13 mouse cellular contexts compared by ENCODE assay signal in genomic region chr13:32660294-32660693, GRCm38 (mm10).
A peak's percentile ranks its signal among the peaks of the same experiment; 100 is the strongest.
DNase-seq lines count a peak whose midpoint lies in the region; ATAC-seq and TF ChIP-seq lines count a peak whose summit lies in the region.
"Had no signal": no experiment of that assay in that cellular context is flagged by ENCODE, and none has a peak within 500 bp of the region (broad histone marks: within the 10 kb centered on the region; RNA-seq: fewer than 3 reads in every experiment).

No protein-coding gene starts in this region.

- no peak for DNase-seq in liver, postnatal 0 days
- DNase-seq in liver, embryonic 11.5 days (ENCODE audit: low spot score), result no peak
- DNase-seq in embryonic facial prominence, embryonic 10.5 days (ENCODE audit: low spot score), result no peak
- DNase-seq in splenic B cell, adult 2 months (ENCODE audit: low read depth, low spot score), result peak; percentile 20
- DNase-seq in cerebellum, adult 11-12 months, result no peak
- no peak for DNase-seq in lung, postnatal 4 days
- DNase-seq: cerebellum, adult 18-20 months; midbrain, embryonic 14.5 days; right cerebral cortex, postnatal 14 days had no signal

- H3K4me1 ChIP-seq in liver, postnatal 0 days (ENCODE audit: insufficient read depth), result no peaks in the 10 kb centered on the region
- H3K4me1 ChIP-seq in liver, embryonic 11.5 days (replicated peaks; ENCODE audit: control insufficient read depth, insufficient read depth, low read length), result no peaks in the 10 kb centered on the region
- peaks cover 28% of the 10 kb centered on the region for H3K4me1 ChIP-seq in embryonic facial prominence, embryonic 10.5 days
- H3K4me1 ChIP-seq in heart, embryonic 15.5 days (replicated peaks), result no peaks in the 10 kb centered on the region
- no peaks in the 10 kb centered on the region for H3K4me1 ChIP-seq in midbrain, embryonic 13.5 days (replicated peaks)
- H3K4me1 ChIP-seq: hindbrain, embryonic 12.5 days; liver, embryonic 12.5 days had no signal

- no peaks in the 10 kb centered on the region for H3K27me3 ChIP-seq in liver, postnatal 0 days (ENCODE audit: insufficient read depth, low read length)
- no peaks in the 10 kb centered on the region for H3K27me3 ChIP-seq in liver, embryonic 11.5 days (replicated peaks; ENCODE audit: control insufficient read depth, insufficient read depth, low read length)
- no peaks in the 10 kb centered on the region for H3K27me3 ChIP-seq in embryonic facial prominence, embryonic 10.5 days (replicated peaks; ENCODE audit: low read depth, poor library complexity, severe bottlenecking)
- H3K27me3 ChIP-seq in heart, embryonic 15.5 days, result 0 out of 2 replicates have a peak, but pooled peaks cover under 1% of the 10 kb centered on the region
- no peaks in the 10 kb centered on the region for H3K27me3 ChIP-seq in splenic B cell, adult 2 months (ENCODE audit: control insufficient read depth, insufficient read depth, low read length, poor library complexity, severe bottlenecking)
- no peaks in the 10 kb centered on the region for H3K27me3 ChIP-seq in midbrain, embryonic 13.5 days
- H3K27me3 ChIP-seq: hindbrain, embryonic 12.5 days; liver, embryonic 12.5 days had no signal

- H3K9me3 ChIP-seq in liver, postnatal 0 days (ENCODE audit: low read length), result no peaks in the 10 kb centered on the region
- no peaks in the 10 kb centered on the region for H3K9me3 ChIP-seq in liver, embryonic 11.5 days (ENCODE audit: control insufficient read depth, low read length)
- H3K9me3 ChIP-seq in embryonic facial prominence, embryonic 10.5 days, result no peaks in the 10 kb centered on the region
- H3K9me3 ChIP-seq in heart, embryonic 15.5 days (replicated peaks), result no peaks in the 10 kb centered on the region
- no peaks in the 10 kb centered on the region for H3K9me3 ChIP-seq in midbrain, embryonic 13.5 days
- H3K9me3 ChIP-seq: hindbrain, embryonic 12.5 days; liver, embryonic 12.5 days had no signal

- H3K36me3 ChIP-seq in liver, postnatal 0 days (replicated peaks; ENCODE audit: insufficient read depth, low read length), result no peaks in the 10 kb centered on the region
- no peaks in the 10 kb centered on the region for H3K36me3 ChIP-seq in liver, embryonic 11.5 days (ENCODE audit: control insufficient read depth, insufficient read depth, low read length)
- H3K36me3 ChIP-seq in embryonic facial prominence, embryonic 10.5 days (replicated peaks), result no peaks in the 10 kb centered on the region
- H3K36me3 ChIP-seq in heart, embryonic 15.5 days, result no peaks in the 10 kb centered on the region
- no peaks in the 10 kb centered on the region for H3K36me3 ChIP-seq in splenic B cell, adult 2 months (ENCODE audit: control insufficient read depth, insufficient read depth, low read length, poor library complexity, severe bottlenecking)
- H3K36me3 ChIP-seq in midbrain, embryonic 13.5 days, result no peaks in the 10 kb centered on the region
- H3K36me3 ChIP-seq: hindbrain, embryonic 12.5 days; liver, embryonic 12.5 days had no signal

- no peak for TF ChIP-seq CTCF in liver, postnatal 0 days (IDR thresholded peaks at IDR 0.05; ENCODE audit: low read depth)

- TF ChIP-seq EP300 in liver, postnatal 0 days (IDR thresholded peaks at IDR 0.05; ENCODE audit: low read depth), result no peak

- no peak overlapping the region for H3K9ac ChIP-seq in liver, postnatal 0 days (replicated peaks)
- H3K9ac ChIP-seq in liver, embryonic 11.5 days (ENCODE audit: low read depth, low read length), result no peak overlapping the region
- no peak overlapping the region for H3K9ac ChIP-seq in heart, embryonic 15.5 days
- H3K9ac ChIP-seq in midbrain, embryonic 13.5 days (replicated peaks), result no peak overlapping the region
- H3K9ac ChIP-seq: hindbrain, embryonic 12.5 days; liver, embryonic 12.5 days had no signal

- H3K4me2 ChIP-seq in liver, postnatal 0 days (ENCODE audit: low read depth, low read length), result no peak overlapping the region
- H3K4me2 ChIP-seq in liver, embryonic 11.5 days, result no peak overlapping the region
- no peak overlapping the region for H3K4me2 ChIP-seq in heart, embryonic 15.5 days
- no peak overlapping the region for H3K4me2 ChIP-seq in midbrain, embryonic 13.5 days (replicated peaks)
- H3K4me2 ChIP-seq: hindbrain, embryonic 12.5 days; liver, embryonic 12.5 days had no signal

- WGBS in liver, postnatal 0 days (ENCODE audit: insufficient replicate concordance), result 41% methylated on average over 4 of the region's 4 CpGs
- 37% methylated on average over 4 of the region's 4 CpGs for WGBS in liver, embryonic 11.5 days
- WGBS in embryonic facial prominence, embryonic 10.5 days, result 35% methylated on average over 4 of the region's 4 CpGs
- 29% methylated on average over 4 of the region's 4 CpGs for WGBS in heart, embryonic 15.5 days
- WGBS in midbrain, embryonic 13.5 days, result 78% methylated on average over 4 of the region's 4 CpGs

- peak; percentile 41; the same call in 1 of the 2 replicates for ATAC-seq in liver, postnatal 0 days
- ATAC-seq in liver, embryonic 11.5 days (replicated peaks; ENCODE audit: low FRiP score), result no peak
- ATAC-seq in heart, embryonic 15.5 days (replicated peaks; ENCODE audit: insufficient number of reproducible peaks, insufficient read depth, low FRiP score, low read depth), result no peak
- no peak for ATAC-seq in midbrain, embryonic 13.5 days
- ATAC-seq: liver, embryonic 12.5 days had no signal

- H3K4me3 ChIP-seq in liver, postnatal 0 days (ENCODE audit: low read depth, low read length), result no peak overlapping the region
- no peak overlapping the region for H3K4me3 ChIP-seq in liver, embryonic 11.5 days (ENCODE audit: low read depth, low read length)
- H3K4me3 ChIP-seq in embryonic facial prominence, embryonic 10.5 days, result no peak overlapping the region
- no peak overlapping the region for H3K4me3 ChIP-seq in heart, embryonic 15.5 days
- H3K4me3 ChIP-seq in midbrain, embryonic 13.5 days (replicated peaks), result no peak overlapping the region
- H3K4me3 ChIP-seq: hindbrain, embryonic 12.5 days; liver, embryonic 12.5 days had no signal

- H3K27ac ChIP-seq in liver, postnatal 0 days (ENCODE audit: low read depth), result peak overlapping the region; percentile 39; the same call in 1 of the 2 replicates
- H3K27ac ChIP-seq in liver, embryonic 11.5 days (ENCODE audit: low read depth, low read length), result no peak overlapping the region
- H3K27ac ChIP-seq in embryonic facial prominence, embryonic 10.5 days (replicated peaks), result peak overlapping the region; percentile 8; the same call in 1 of the 2 replicates
- peak overlapping the region; percentile 29; the same call in 1 of the 2 replicates for H3K27ac ChIP-seq in heart, embryonic 15.5 days
- no peak overlapping the region for H3K27ac ChIP-seq in midbrain, embryonic 13.5 days
- H3K27ac ChIP-seq: hindbrain, embryonic 12.5 days; liver, embryonic 12.5 days had no signal

Comparison
In these comparisons a context has a peak if more than half of its experiments do, and no peak if none do; other contexts are left out.
1. H3K27ac ChIP-seq: peak in liver, postnatal 0 days (single experiment), embryonic facial prominence, embryonic 10.5 days (single experiment) and heart, embryonic 15.5 days (single experiment); none in liver, embryonic 11.5 days (single experiment) and midbrain, embryonic 13.5 days (single experiment).